Mouse (Mus musculus) ES-Bruce4 (cell line): ENCODE results near the gene 1700020N01Rik. TPM values are rescaled to one million over a fixed set of nuclear protein-coding genes. Genes with fewer than 3 reads are reported as not detected.

Experiments
- H3K27ac ChIP-seq: 2 replicates; pipeline ENCODE4 v1.5.1; 2012; ENCODE audit warnings: low read length, inconsistent platforms; ENCODE audit not compliant: insufficient read depth
- H3K27me3 ChIP-seq: 2 replicates; pipeline ENCODE4 v1.6.1; 2012; ENCODE audit warnings: mild to moderate bottlenecking, low read length, inconsistent platforms; ENCODE audit not compliant: control insufficient read depth, poor library complexity, insufficient read depth, severe bottlenecking
- H3K36me3 ChIP-seq: 2 replicates; pipeline ENCODE4 v1.6.1; 2012; ENCODE audit warnings: inconsistent platforms, mild to moderate bottlenecking, low read length, moderate library complexity; ENCODE audit not compliant: control insufficient read depth, poor library complexity, insufficient read depth, severe bottlenecking
- H3K4me1 ChIP-seq: one replicate; pipeline ENCODE4 v1.8.1; 2011; ENCODE audit warnings: low read length; ENCODE audit not compliant: control insufficient read depth, insufficient read depth
- H3K4me3 ChIP-seq: 2 replicates; pipeline ENCODE4 v1.5.1; 2011; ENCODE audit warnings: low read depth, mild to moderate bottlenecking, low read length
- H3K9ac ChIP-seq: 2 replicates; pipeline ENCODE4 v1.6.1; 2012; ENCODE audit warnings: low read depth, mild to moderate bottlenecking, inconsistent platforms; ENCODE audit not compliant: poor library complexity, severe bottlenecking
- H3K9me3 ChIP-seq: replicated peaks from 2 replicates; pipeline ENCODE4 v1.6.1; 2012; ENCODE audit warnings: mild to moderate bottlenecking, low read length, inconsistent platforms; ENCODE audit not compliant: control insufficient read depth, poor library complexity, insufficient read depth, severe bottlenecking
- CTCF ChIP-seq: IDR thresholded peaks from one replicate; pipeline ENCODE4 v1.8.1; 2011; ENCODE audit warnings: low read depth, low read length
- EP300 ChIP-seq: IDR thresholded peaks from 2 replicates; pipeline ENCODE4 v1.6.1; 2011; ENCODE audit warnings: low read depth, low read length; ENCODE audit not compliant: insufficient read depth
- POLR2A ChIP-seq: IDR thresholded peaks from one replicate; pipeline ENCODE4 v1.8.1; 2011; ENCODE audit warnings: low read length; ENCODE audit not compliant: insufficient read depth
- polyA plus RNA-seq: library from polyadenylated mRNA; stranded (reverse); fragments of >200 nt; gene quantifications from 2 replicates; pipeline ENCODE4 v1.2.4, GENCODE M21; 2011; ENCODE audit warnings: low read depth; ENCODE audit not compliant: missing spikeins, insufficient read depth, insufficient read length

1700020N01Rik gene
- polyA plus RNA-seq, 1 experiment = not detected

- H3K36me3 ChIP-seq = no peaks in the 10 kb centered on the region
- TF ChIP-seq EP300 (no peak), POLR2A (no peak), CTCF (no peak)
Observed at GRCm38 (mm10) chr10:21628555-21628954, 35.6 kb downstream of the 1700020N01Rik start.

GRCm38 (mm10) chr10:21629031-21629740, 36.2 kb downstream of the 1700020N01Rik start:
- no peak overlapping the region for H3K9ac ChIP-seq
- H3K36me3 ChIP-seq = no peaks in the 10 kb centered on the region
- no peaks in the 10 kb centered on the region for H3K4me1 ChIP-seq
- H3K27me3 ChIP-seq = no peaks in the 10 kb centered on the region
- TF ChIP-seq POLR2A (no peak), EP300 (no peak), CTCF (no peak)
- H3K4me3 ChIP-seq = no peak overlapping the region
- no peaks in the 10 kb centered on the region; the same call in 1 of the 2 replicates for H3K9me3 ChIP-seq
- no peak overlapping the region for H3K27ac ChIP-seq

More at GRCm38 (mm10) chr10:21628555-21628954, 35.6 kb downstream of the 1700020N01Rik start:
- Histone ChIP-seq H3K4me1 (no peaks in the 10 kb centered on the region), H3K27me3 (no peaks in the 10 kb centered on the region), H3K9me3 (no peaks in the 10 kb centered on the region; the same call in 1 of the 2 replicates), H3K9ac (no peak overlapping the region), H3K27ac (no peak overlapping the region), H3K4me3 (no peak overlapping the region)

GRCm38 (mm10) chr10:21631481-21631880, 38.5 kb downstream of the 1700020N01Rik start:
- H3K27me3 ChIP-seq = no peaks in the 10 kb centered on the region
- no peaks in the 10 kb centered on the region; the same call in 1 of the 2 replicates for H3K9me3 ChIP-seq
- no peak overlapping the region for H3K27ac ChIP-seq
- no peaks in the 10 kb centered on the region for H3K4me1 ChIP-seq
- no peak overlapping the region for H3K4me3 ChIP-seq
- H3K9ac ChIP-seq = no peak overlapping the region
- no peaks in the 10 kb centered on the region for H3K36me3 ChIP-seq
- no peak for TF ChIP-seq CTCF
- TF ChIP-seq EP300 = no peak
- TF ChIP-seq POLR2A = no peak

GRCm38 (mm10) chr10:21632687-21633086, 39.7 kb downstream of the 1700020N01Rik start:
- Histone ChIP-seq H3K4me1 (no peaks in the 10 kb centered on the region), H3K9ac (no peak overlapping the region), H3K4me3 (no peak overlapping the region), H3K36me3 (no peaks in the 10 kb centered on the region), H3K27me3 (no peaks in the 10 kb centered on the region), H3K9me3 (no peaks in the 10 kb centered on the region; the same call in 1 of the 2 replicates), H3K27ac (no peak overlapping the region)
- TF ChIP-seq CTCF (no peak), EP300 (no peak), POLR2A (no peak)

- H3K4me1 ChIP-seq = no peaks in the 10 kb centered on the region
- no peaks in the 10 kb centered on the region for H3K27me3 ChIP-seq
- no peak overlapping the region for H3K9ac ChIP-seq
- no peak overlapping the region for H3K27ac ChIP-seq
- H3K9me3 ChIP-seq = no peaks in the 10 kb centered on the region; the same call in 1 of the 2 replicates
- H3K36me3 ChIP-seq = no peaks in the 10 kb centered on the region
- TF ChIP-seq EP300 (no peak), POLR2A (no peak), CTCF (no peak)
- no peak overlapping the region for H3K4me3 ChIP-seq
Observed at GRCm38 (mm10) chr10:21635988-21636710, 43.2 kb downstream of the 1700020N01Rik start.

GRCm38 (mm10) chr10:21636711-21637081, 43.8 kb downstream of the 1700020N01Rik start:
- H3K27me3 ChIP-seq = no peaks in the 10 kb centered on the region
- H3K27ac ChIP-seq = no peak overlapping the region
- H3K4me1 ChIP-seq = no peaks in the 10 kb centered on the region
- no peak for TF ChIP-seq POLR2A
- TF ChIP-seq EP300 = no peak
- TF ChIP-seq CTCF = no peak
- peaks cover 4% of the 10 kb centered on the region; the same call in 1 of the 2 replicates for H3K9me3 ChIP-seq
- H3K36me3 ChIP-seq = no peaks in the 10 kb centered on the region
- H3K9ac ChIP-seq = no peak overlapping the region
- H3K4me3 ChIP-seq = no peak overlapping the region
